Mouse (Mus musculus): ENCODE measurements around the gene Hmgn3. TPM values are rescaled to one million over a fixed set of nuclear protein-coding genes. Genes with fewer than 3 reads are reported as not detected.
A peak's percentile ranks its signal among the peaks of the same experiment; 100 is the strongest.

The Hmgn3 gene
- total and polyA plus RNA-seq, 3 experiments: not detected

- Histone ChIP-seq H3K79me2 (ENCODE audit: control insufficient read depth, insufficient read depth, low read length, poor library complexity) (no peaks in the 10 kb centered on the region), H3K4me1 (ENCODE audit: control insufficient read depth in 1 of 2, insufficient read depth in 2 of 2, low read length in 2 of 2) (no peaks in the 10 kb centered on the region), H3K36me3 (ENCODE audit: control insufficient read depth in 1 of 2, insufficient read depth in 2 of 2, low read length in 2 of 2) (no peaks in the 10 kb centered on the region), H3K27ac (ENCODE audit: control insufficient read depth, low read depth, low read length) (no peak overlapping the region), H3K27me3 (ENCODE audit: control insufficient read depth in 1 of 2, insufficient read depth in 2 of 2, low read length in 2 of 2) (no peaks in the 10 kb centered on the region), H3K4me3 (ENCODE audit: control insufficient read depth in 1 of 2, insufficient read depth in 1 of 2, low read depth in 2 of 2, low read length in 2 of 2) (no peak overlapping the region), H3K9ac (ENCODE audit: control insufficient read depth, low read depth, low read length, poor library complexity, severe bottlenecking) (no peak overlapping the region), H3K9me3 (replicated peaks; ENCODE audit: insufficient read depth, low read length) (no peaks in the 10 kb centered on the region)
- no peak for TF ChIP-seq USF2 (IDR thresholded peaks at IDR 0.05; ENCODE audit: borderline replicate concordance in 1 of 2, insufficient read depth in 1 of 2, low read depth in 1 of 2, low read length in 2 of 2)
- no peak for TF ChIP-seq TAL1 (IDR thresholded peaks at IDR 0.05; ENCODE audit: low read length)
- TF ChIP-seq UBTF (IDR thresholded peaks at IDR 0.05; ENCODE audit: borderline replicate concordance, insufficient read depth, low read depth, low read length): no peak
- DNase-seq (ENCODE audit: low read depth, low spot score): peak; percentile 4
Observed at GRCm38 (mm10) chr9:83101691-83102090, 44.8 kb downstream of the Hmgn3 start.

- Histone ChIP-seq H3K27me3 (ENCODE audit: control insufficient read depth in 1 of 2, insufficient read depth in 2 of 2, low read length in 2 of 2) (no peaks in the 10 kb centered on the region), H3K36me3 (ENCODE audit: control insufficient read depth in 1 of 2, insufficient read depth in 2 of 2, low read length in 2 of 2) (no peaks in the 10 kb centered on the region), H3K9ac (ENCODE audit: control insufficient read depth, low read depth, low read length, poor library complexity, severe bottlenecking) (no peak overlapping the region), H3K4me1 (ENCODE audit: control insufficient read depth in 1 of 2, insufficient read depth in 2 of 2, low read length in 2 of 2) (no peaks in the 10 kb centered on the region), H3K79me2 (ENCODE audit: control insufficient read depth, insufficient read depth, low read length, poor library complexity) (no peaks in the 10 kb centered on the region), H3K27ac (ENCODE audit: control insufficient read depth, low read depth, low read length) (no peak overlapping the region), H3K9me3 (replicated peaks; ENCODE audit: insufficient read depth, low read length) (no peaks in the 10 kb centered on the region), H3K4me3 (ENCODE audit: control insufficient read depth in 1 of 2, insufficient read depth in 1 of 2, low read depth in 2 of 2, low read length in 2 of 2) (no peak overlapping the region)
- no peak for TF ChIP-seq ZC3H11A (IDR thresholded peaks at IDR 0.05; ENCODE audit: low read depth, low read length)
- TF ChIP-seq ETS1 (IDR thresholded peaks at IDR 0.05; ENCODE audit: low read depth, low read length): no peak
- no peak for TF ChIP-seq CHD1 (IDR thresholded peaks at IDR 0.05; ENCODE audit: low read depth, low read length)
- DNase-seq (ENCODE audit: low read depth, low spot score): no peak
Observed at GRCm38 (mm10) chr9:83100786-83101185, 45.7 kb downstream of the Hmgn3 start.

GRCm38 (mm10) chr9:83098652-83099307 is 47.7 kb downstream of the Hmgn3 start:
- no peaks in the 10 kb centered on the region for H3K27me3 ChIP-seq (ENCODE audit: control insufficient read depth in 1 of 2, insufficient read depth in 2 of 2, low read length in 2 of 2)

More at GRCm38 (mm10) chr9:83098652-83099307, 47.7 kb downstream of the Hmgn3 start:
- Histone ChIP-seq H3K9me3 (replicated peaks; ENCODE audit: insufficient read depth, low read length) (no peaks in the 10 kb centered on the region), H3K27ac (ENCODE audit: control insufficient read depth, low read depth, low read length) (no peak overlapping the region), H3K4me1 (ENCODE audit: control insufficient read depth in 1 of 2, insufficient read depth in 2 of 2, low read length in 2 of 2) (no peaks in the 10 kb centered on the region), H3K36me3 (ENCODE audit: control insufficient read depth in 1 of 2, insufficient read depth in 2 of 2, low read length in 2 of 2) (no peaks in the 10 kb centered on the region), H3K4me3 (ENCODE audit: control insufficient read depth in 1 of 2, insufficient read depth in 1 of 2, low read depth in 2 of 2, low read length in 2 of 2) (no peak overlapping the region), H3K79me2 (ENCODE audit: control insufficient read depth, insufficient read depth, low read length, poor library complexity) (no peaks in the 10 kb centered on the region), H3K9ac (ENCODE audit: control insufficient read depth, low read depth, low read length, poor library complexity, severe bottlenecking) (no peak overlapping the region)
- no peak for TF ChIP-seq RAD21 (IDR thresholded peaks at IDR 0.05; ENCODE audit: low read depth, low read length)
- TF ChIP-seq RCOR1 (IDR thresholded peaks at IDR 0.05; ENCODE audit: low read depth, low read length): no peak
- no peak for TF ChIP-seq JUND (IDR thresholded peaks at IDR 0.05; ENCODE audit: low read depth, low read length)
- TF ChIP-seq ZMIZ1 (IDR thresholded peaks at IDR 0.05; ENCODE audit: low read depth, low read length): no peak
- TF ChIP-seq MYB (IDR thresholded peaks at IDR 0.05; ENCODE audit: low read depth, low read length): no peak
- no peak for TF ChIP-seq CTCF (IDR thresholded peaks at IDR 0.05 in 2 of 3, conservative IDR thresholded peaks at IDR 0.05 in 1 of 3; ENCODE audit: control insufficient read depth in 1 of 3, insufficient read depth in 1 of 3, low read depth in 2 of 3, low read length in 3 of 3, poor library complexity in 1 of 3, severe bottlenecking in 1 of 3)
- no peak for TF ChIP-seq TCF12 (IDR thresholded peaks at IDR 0.05; ENCODE audit: low read depth, low read length)
- TF ChIP-seq MAX (IDR thresholded peaks at IDR 0.05; ENCODE audit: low read length): no peak
- no peak for TF ChIP-seq NRF1 (IDR thresholded peaks at IDR 0.05; ENCODE audit: insufficient read depth, low read depth, low read length, poor library complexity, severe bottlenecking)
- TF ChIP-seq USF2 (IDR thresholded peaks at IDR 0.05; ENCODE audit: borderline replicate concordance in 1 of 2, insufficient read depth in 1 of 2, low read depth in 1 of 2, low read length in 2 of 2): no peak
- no peak for TF ChIP-seq ELF1 (IDR thresholded peaks at IDR 0.05; ENCODE audit: low read depth, low read length)
- DNase-seq (ENCODE audit: low read depth, low spot score): no peak

All from MEL (cell line).